Mouse (Mus musculus) spleen, adult 2 months (tissue): ENCODE results near the gene Rhbdd3. TPM values are rescaled to one million over a fixed set of nuclear protein-coding genes. Genes with fewer than 3 reads are reported as not detected.

Experiments used
- DNase-seq, 2 experiments: peaks; one replicate each; pipeline versions ENCODE4 v3.0.0 to v3.0.0-alpha.2; 2012 to 2021; ENCODE audit warnings: low spot score in 2 of 2, low read depth in 1 of 2
- H3K27ac ChIP-seq: fragments of 200-500 bp; 2 replicates; pipeline ENCODE4 v1.5.1; 2012; ENCODE audit warnings: low read length, inconsistent platforms; ENCODE audit not compliant: insufficient read depth
- H3K27me3 ChIP-seq: fragments of 200-500 bp; 2 replicates; pipeline ENCODE4 v1.6.1; 2012; ENCODE audit warnings: mild to moderate bottlenecking, moderate library complexity, low read length, inconsistent platforms; ENCODE audit not compliant: control insufficient read depth, insufficient read depth
- H3K36me3 ChIP-seq: fragments of 200-500 bp; 2 replicates; pipeline ENCODE4 v1.6.1; 2012; ENCODE audit warnings: mild to moderate bottlenecking, low read length, inconsistent platforms; ENCODE audit not compliant: control insufficient read depth, insufficient read depth
- H3K4me1 ChIP-seq: fragments of 200-500 bp; 2 replicates; pipeline ENCODE4 v1.6.1; 2011; ENCODE audit warnings: inconsistent platforms; ENCODE audit not compliant: control insufficient read depth, insufficient read depth, insufficient read length
- H3K4me3 ChIP-seq: fragments of 200-500 bp; 2 replicates; pipeline ENCODE4 v1.5.1; 2011; ENCODE audit warnings: mild to moderate bottlenecking, inconsistent platforms; ENCODE audit not compliant: insufficient read depth, insufficient read length; ENCODE audit errors: extremely low read depth
- CTCF ChIP-seq: fragments of 200-500 bp; IDR thresholded peaks from 2 replicates; pipeline ENCODE4 v1.5.1; 2011; ENCODE audit warnings: mild to moderate bottlenecking, inconsistent platforms; ENCODE audit not compliant: insufficient read depth, insufficient read length, insufficient replicate concordance; ENCODE audit errors: extremely low read depth
- POLR2A ChIP-seq: fragments of 200-500 bp; IDR thresholded peaks from 2 replicates; pipeline ENCODE4 v1.6.1; 2011; ENCODE audit warnings: low read depth, low read length, inconsistent platforms
- whole genome bisulfite sequencing: fragments of 180-500 bp; shearing (Covaris S2); methylation state at CpG from one replicate; pipeline ENCODE4 v1.1.7; 2018; 5-methylcytosine and 5-hydroxymethylcytosine counted together
- polyA plus RNA-seq: library from polyadenylated mRNA; depleted of rRNA; stranded (reverse); fragments of >200 nt; gene quantifications from 2 replicates; pipeline ENCODE4 v1.2.3, GENCODE M21; 2012

Rhbdd3 gene
- polyA plus RNA-seq, 1 experiment, result 14.6 TPM

- Histone ChIP-seq H3K27me3 (no peaks in the 10 kb centered on the region), H3K4me1 (no peaks in the 10 kb centered on the region), H3K27ac (no peak overlapping the region), H3K4me3 (no peak overlapping the region), H3K36me3 (no peaks in the 10 kb centered on the region)
- TF ChIP-seq CTCF (no peak), POLR2A (no peak)
- WGBS, result 79% methylated on average over 8 of the region's 8 CpGs
- DNase-seq, result no peak
These were observed 41.9 kb downstream of the Rhbdd3 start for GRCm38 (mm10) chr11:5140619-5141018.

DNA sequence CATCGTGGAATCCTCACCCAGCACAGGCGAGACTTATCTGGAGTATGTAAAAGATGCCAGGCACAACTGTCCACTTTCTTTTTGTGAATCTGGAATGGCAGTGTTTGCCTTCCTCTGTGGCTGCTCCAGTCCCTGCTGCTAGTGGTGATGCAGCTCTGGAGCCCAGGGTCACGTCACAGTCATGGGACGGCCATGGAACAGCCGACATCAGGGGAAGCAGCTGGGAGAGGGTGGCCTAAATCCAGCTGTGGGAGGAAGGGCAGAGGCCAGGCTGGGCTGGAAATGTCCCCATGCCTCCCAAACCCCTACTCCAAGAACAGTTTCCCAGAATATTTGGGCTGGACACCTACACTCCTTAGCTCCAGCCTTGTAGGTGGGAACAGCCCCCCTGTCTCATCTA is 42.5 kb downstream of the Rhbdd3 start:
- no peak for DNase-seq
- no peaks in the 10 kb centered on the region for H3K27me3 ChIP-seq
- 88% methylated on average over 5 of the region's 5 CpGs for WGBS
- H3K4me3 ChIP-seq, result no peak overlapping the region
- H3K27ac ChIP-seq, result no peak overlapping the region
- no peak for TF ChIP-seq POLR2A
- TF ChIP-seq CTCF, result no peak
- no peaks in the 10 kb centered on the region for H3K36me3 ChIP-seq
- H3K4me1 ChIP-seq, result no peaks in the 10 kb centered on the region

GRCm38 (mm10) chr11:5141965-5142364 is 43.2 kb downstream of the Rhbdd3 start:
- Histone ChIP-seq H3K36me3 (no peaks in the 10 kb centered on the region), H3K27me3 (no peaks in the 10 kb centered on the region), H3K4me1 (no peaks in the 10 kb centered on the region), H3K4me3 (no peak overlapping the region), H3K27ac (no peak overlapping the region)
- no peak for TF ChIP-seq POLR2A
- no peak for DNase-seq
- 80% methylated on average over 2 of the region's 2 CpGs for WGBS

DNA sequence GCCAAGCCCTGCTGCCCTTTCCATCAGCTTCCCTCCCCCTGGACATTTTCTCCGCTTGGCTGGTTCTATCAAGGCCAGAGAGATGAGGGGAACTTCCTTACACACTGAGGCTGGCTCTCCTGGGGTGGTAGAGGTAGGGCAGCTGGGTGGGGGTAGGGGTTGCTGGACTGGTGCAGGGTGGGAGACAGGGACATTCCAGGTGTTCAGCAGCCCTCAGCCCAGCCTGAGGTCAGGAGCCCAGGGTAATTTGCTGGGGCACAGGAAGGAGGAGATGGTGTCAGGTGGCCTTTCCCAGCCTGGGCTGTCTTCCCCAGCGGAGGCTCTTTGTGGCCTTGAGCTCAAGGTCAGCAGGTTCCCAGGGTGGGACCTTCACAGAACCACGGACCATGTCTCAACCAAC is 46.9 kb downstream of the Rhbdd3 start:
- TF ChIP-seq POLR2A, result no peak
- no peak for TF ChIP-seq CTCF
- Histone ChIP-seq H3K4me1 (peaks cover 26% of the 10 kb centered on the region; the same call in 1 of the 2 replicates), H3K4me3 (no peak overlapping the region), H3K27me3 (no peaks in the 10 kb centered on the region), H3K36me3 (no peaks in the 10 kb centered on the region), H3K27ac (no peak overlapping the region)
- WGBS, result 85% methylated on average over 3 of the region's 3 CpGs
- no peak for DNase-seq

DNA sequence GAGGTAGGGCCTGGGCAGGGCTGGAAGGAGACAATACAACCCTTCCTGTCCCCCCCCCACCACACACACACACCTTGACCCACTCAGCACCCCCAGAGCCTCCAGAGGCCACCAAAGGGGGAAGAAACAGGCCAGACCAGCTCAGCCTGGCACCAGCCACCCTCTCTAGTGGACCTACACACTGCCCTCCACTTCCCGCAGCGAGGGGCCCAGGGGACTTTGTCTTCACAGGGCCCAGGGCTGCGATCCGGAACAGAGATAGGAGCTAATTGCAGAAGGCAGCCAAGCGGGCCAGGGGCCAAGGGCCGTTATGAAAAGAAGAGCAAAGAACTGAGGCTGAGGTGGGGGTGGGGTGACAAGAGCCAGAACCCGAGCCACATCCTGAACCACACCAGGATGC is 50.5 kb downstream of the Rhbdd3 start:
- Histone ChIP-seq H3K4me3 (peak overlapping the region; percentile 26; the same call in 1 of the 2 replicates), H3K27me3 (no peaks in the 10 kb centered on the region), H3K27ac (peak overlapping the region; percentile 69), H3K4me1 (peaks cover 29% of the 10 kb centered on the region; the same call in 1 of the 2 replicates), H3K36me3 (no peaks in the 10 kb centered on the region)
- 12% methylated on average over 7 of the region's 7 CpGs for WGBS
- peak in 1 of 2 experiments; percentile 23 for DNase-seq
- TF ChIP-seq POLR2A (no peak), CTCF (no peak)

DNA sequence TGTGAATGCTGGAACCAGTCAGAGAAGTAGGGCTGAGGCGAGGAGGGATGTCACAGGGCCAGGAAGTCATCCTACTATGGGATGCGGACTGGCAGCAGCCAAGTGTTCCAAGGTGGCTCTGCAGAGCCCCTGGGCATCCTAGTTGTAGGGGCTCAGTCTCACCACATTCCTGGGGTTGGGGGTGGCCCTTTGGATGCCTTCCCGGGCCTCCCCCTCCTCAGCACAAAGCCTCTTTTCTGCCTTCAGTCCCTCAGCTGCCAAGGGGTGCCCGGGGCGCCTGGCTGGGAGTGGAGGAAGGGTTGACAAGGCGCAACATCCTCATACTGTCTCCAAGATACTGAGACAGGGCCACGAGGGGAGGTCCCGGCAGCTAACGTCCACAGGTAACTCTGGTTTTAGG is 51.2 kb downstream of the Rhbdd3 start:
- Histone ChIP-seq H3K36me3 (no peaks in the 10 kb centered on the region), H3K4me3 (peak overlapping the region; percentile 4; the same call in 1 of the 2 replicates), H3K27me3 (no peaks in the 10 kb centered on the region), H3K27ac (peak overlapping the region; percentile 69), H3K4me1 (peaks cover 29% of the 10 kb centered on the region; the same call in 1 of the 2 replicates)
- no peak for DNase-seq
- 66% methylated on average over 9 of the region's 9 CpGs for WGBS
- TF ChIP-seq CTCF, result no peak
- TF ChIP-seq POLR2A, result no peak

GRCm38 (mm10) chr11:5150416-5151246 is 51.9 kb downstream of the Rhbdd3 start:
- Histone ChIP-seq H3K27ac (peak overlapping the region; percentile 69), H3K36me3 (no peaks in the 10 kb centered on the region), H3K27me3 (no peaks in the 10 kb centered on the region), H3K4me1 (peaks cover 29% of the 10 kb centered on the region; the same call in 1 of the 2 replicates), H3K4me3 (peak overlapping the region; percentile 26; the same call in 1 of the 2 replicates)
- WGBS, result 23% methylated on average over 9 of the region's 9 CpGs
- TF ChIP-seq POLR2A (no peak), CTCF (no peak)
- peak; percentile 38 to 58 for DNase-seq
